Mouse (Mus musculus) heart, adult 11 months (tissue): Measurements from ENCODE around the gene Slc47a2.
"Not testable (repeated sequence)": the region's sequence is repeated elsewhere in the genome, so short reads cannot be mapped to it uniquely, and the experiment has no call there.

ENCODE experiments used
- DNase-seq: peaks from one replicate; pipeline ENCODE4 v3.0.0; 2022

Slc47a2 gene

GRCm38 (mm10) chr11:61340374-61340773 lies 2.3 kb downstream of the Slc47a2 start:
- no peak for DNase-seq

- DNase-seq, result no peak
These were observed 5.1 kb downstream of the Slc47a2 start for GRCm38 (mm10) chr11:61337586-61337985.

- no peak for DNase-seq
These were observed 21.6 kb downstream of the Slc47a2 start for GRCm38 (mm10) chr11:61320904-61321687.

GRCm38 (mm10) chr11:61319923-61320567 lies 22.6 kb downstream of the Slc47a2 start:
- DNase-seq, result no peak

GRCm38 (mm10) chr11:61319233-61319922 lies 23.3 kb downstream of the Slc47a2 start:
- peak; percentile 95 for DNase-seq

GRCm38 (mm10) chr11:61316864-61317263 lies 25.8 kb downstream of the Slc47a2 start:
- DNase-seq, result no peak

GRCm38 (mm10) chr11:61310321-61310720 lies 32.3 kb downstream of the Slc47a2 start:
- DNase-seq, result no peak

- no peak for DNase-seq
These were observed 32.8 kb downstream of the Slc47a2 start for GRCm38 (mm10) chr11:61309831-61310230.

- DNase-seq, result no peak
These were observed 34.9 kb downstream of the Slc47a2 start for GRCm38 (mm10) chr11:61307795-61308194.

GRCm38 (mm10) chr11:61305377-61305776 lies 37.3 kb downstream of the Slc47a2 start:
- DNase-seq, result peak; percentile 81

GRCm38 (mm10) chr11:61304535-61304934 lies 38.1 kb downstream of the Slc47a2 start:
- not testable (repeated sequence) for DNase-seq

GRCm38 (mm10) chr11:61300716-61301392 lies 41.8 kb downstream of the Slc47a2 start:
- DNase-seq, result peak; percentile 95

GRCm38 (mm10) chr11:61300205-61300604 lies 42.5 kb downstream of the Slc47a2 start:
- peak; percentile 85 for DNase-seq

- DNase-seq, result peak; percentile 59
These were observed 44.8 kb downstream of the Slc47a2 start for GRCm38 (mm10) chr11:61297901-61298300.

GRCm38 (mm10) chr11:61297326-61297725 lies 45.3 kb downstream of the Slc47a2 start:
- DNase-seq, result no peak

GRCm38 (mm10) chr11:61296556-61296955 lies 46.1 kb downstream of the Slc47a2 start:
- DNase-seq, result no peak

GRCm38 (mm10) chr11:61295556-61295955 lies 47.1 kb downstream of the Slc47a2 start:
- peak; percentile 60 for DNase-seq

- peak; percentile 66 for DNase-seq
These were observed 48.2 kb downstream of the Slc47a2 start for GRCm38 (mm10) chr11:61294431-61294830.

- no peak for DNase-seq
These were observed 49.4 kb downstream of the Slc47a2 start for GRCm38 (mm10) chr11:61293251-61293650.

GRCm38 (mm10) chr11:61284323-61284722 lies 58.3 kb downstream of the Slc47a2 start:
- peak; percentile 92 for DNase-seq

GRCm38 (mm10) chr11:61283414-61284049 lies 59.1 kb downstream of the Slc47a2 start:
- peak; percentile 85 for DNase-seq

GRCm38 (mm10) chr11:61278445-61279077 lies 64.1 kb downstream of the Slc47a2 start:
- peak; percentile 79 for DNase-seq
